Mouse (Mus musculus): Measurements from ENCODE around the gene Heg1. TPM values are rescaled to one million over a fixed set of nuclear protein-coding genes. Genes with fewer than 3 reads are reported as not detected.

The Heg1 gene
- total RNA-seq, 2 experiments from 2014 or later: 21.8 to 26.4 TPM

DNA sequence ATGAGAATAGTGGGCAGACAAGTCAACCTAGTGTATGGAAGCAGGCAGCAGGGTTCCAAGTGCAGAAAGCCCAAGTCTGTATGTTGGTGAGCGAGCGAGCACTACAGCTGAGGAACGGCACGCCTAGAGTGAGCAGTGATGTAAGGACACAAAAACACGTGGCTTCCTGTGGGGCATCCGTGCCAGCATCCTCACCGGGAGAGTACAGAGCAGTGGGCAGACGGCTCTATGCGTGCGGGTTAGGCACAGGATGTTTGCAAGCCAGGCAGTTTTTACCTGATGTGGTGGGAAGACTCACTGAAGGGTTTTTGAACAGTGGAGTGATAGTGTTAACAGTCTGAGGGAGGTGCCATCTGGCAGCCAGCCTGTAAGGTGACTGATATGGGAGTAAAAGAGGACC is 23.9 kb downstream of the Heg1 start:
- no peak for DNase-seq

GRCm38 (mm10) chr16:33708585-33709397 is 24.6 kb downstream of the Heg1 start:
- no peak for DNase-seq

GRCm38 (mm10) chr16:33714271-33714670 is 30.1 kb downstream of the Heg1 start:
- no peak for DNase-seq

DNA sequence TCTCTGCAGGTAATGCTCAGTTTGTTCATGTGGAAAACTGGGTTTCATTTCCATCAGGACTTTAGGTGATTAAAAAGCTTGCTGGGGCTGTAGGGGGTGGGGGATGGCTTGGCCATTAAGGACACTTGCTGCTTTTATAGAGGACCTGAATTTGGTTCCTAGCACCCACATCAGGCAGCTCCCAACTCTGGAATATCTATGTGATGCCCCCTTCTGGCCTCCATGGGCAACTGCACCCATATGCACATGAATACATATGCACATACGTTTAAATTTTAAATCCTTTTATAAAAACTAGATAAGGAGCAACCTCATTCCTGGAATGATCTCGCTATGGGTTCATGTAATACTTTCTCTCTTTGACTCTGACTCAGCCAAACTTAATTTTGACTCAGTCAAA is 39.1 kb downstream of the Heg1 start:
- no peak for DNase-seq

GRCm38 (mm10) chr16:33723983-33724382 is 39.8 kb downstream of the Heg1 start:
- no peak for DNase-seq

DNA sequence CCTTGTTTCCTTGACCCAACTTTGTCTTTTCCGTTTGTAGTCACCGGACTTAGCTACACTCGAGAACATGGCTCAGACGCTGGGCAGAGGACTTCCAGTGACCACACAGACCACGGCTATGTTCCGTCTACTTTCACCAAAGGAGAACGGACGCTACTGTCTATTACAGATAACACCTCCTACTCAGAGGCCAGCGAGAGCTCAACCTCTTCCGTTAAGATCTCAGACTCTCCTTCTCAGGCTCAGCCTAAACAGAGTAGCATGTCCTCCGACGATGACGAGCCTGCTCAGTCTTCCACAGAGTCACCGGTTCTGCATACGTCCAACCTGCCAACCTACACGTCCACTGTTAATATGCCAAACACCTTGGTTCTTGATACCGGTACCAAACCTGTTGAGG is 42.1 kb downstream of the Heg1 start:
- DNase-seq: no peak

- no peak for DNase-seq
These were observed 42.7 kb downstream of the Heg1 start for GRCm38 (mm10) chr16:33726892-33727291.

GRCm38 (mm10) chr16:33728427-33728826 is 44.3 kb downstream of the Heg1 start:
- DNase-seq: no peak

- DNase-seq: no peak
These were observed 47.1 kb downstream of the Heg1 start for GRCm38 (mm10) chr16:33731291-33731690.

DNA sequence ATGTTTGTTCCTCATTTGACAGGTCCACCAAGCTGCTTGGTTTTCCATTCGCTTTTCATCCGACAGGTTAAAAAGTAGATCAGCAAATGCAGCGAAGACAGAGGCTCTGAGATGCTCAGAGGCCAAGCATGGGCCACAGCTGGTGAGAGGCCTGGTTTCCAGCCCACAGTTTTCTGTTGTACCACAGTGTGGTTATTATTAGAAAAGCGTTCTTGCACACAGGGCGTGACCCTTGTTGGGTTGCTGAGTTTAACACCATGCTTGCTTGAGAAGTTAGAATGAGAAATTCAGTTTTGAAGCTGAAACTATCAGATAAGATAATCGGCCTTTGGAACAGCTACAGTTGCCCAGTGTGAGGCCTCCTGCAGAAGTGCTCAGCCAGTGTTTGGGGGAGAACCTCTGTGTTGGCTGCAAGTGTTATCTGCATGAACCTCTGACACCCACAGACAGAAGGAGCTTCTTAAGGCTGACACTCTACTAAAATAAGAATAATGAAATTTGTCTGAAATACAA is 48.1 kb downstream of the Heg1 start:
- no peak for DNase-seq

DNA sequence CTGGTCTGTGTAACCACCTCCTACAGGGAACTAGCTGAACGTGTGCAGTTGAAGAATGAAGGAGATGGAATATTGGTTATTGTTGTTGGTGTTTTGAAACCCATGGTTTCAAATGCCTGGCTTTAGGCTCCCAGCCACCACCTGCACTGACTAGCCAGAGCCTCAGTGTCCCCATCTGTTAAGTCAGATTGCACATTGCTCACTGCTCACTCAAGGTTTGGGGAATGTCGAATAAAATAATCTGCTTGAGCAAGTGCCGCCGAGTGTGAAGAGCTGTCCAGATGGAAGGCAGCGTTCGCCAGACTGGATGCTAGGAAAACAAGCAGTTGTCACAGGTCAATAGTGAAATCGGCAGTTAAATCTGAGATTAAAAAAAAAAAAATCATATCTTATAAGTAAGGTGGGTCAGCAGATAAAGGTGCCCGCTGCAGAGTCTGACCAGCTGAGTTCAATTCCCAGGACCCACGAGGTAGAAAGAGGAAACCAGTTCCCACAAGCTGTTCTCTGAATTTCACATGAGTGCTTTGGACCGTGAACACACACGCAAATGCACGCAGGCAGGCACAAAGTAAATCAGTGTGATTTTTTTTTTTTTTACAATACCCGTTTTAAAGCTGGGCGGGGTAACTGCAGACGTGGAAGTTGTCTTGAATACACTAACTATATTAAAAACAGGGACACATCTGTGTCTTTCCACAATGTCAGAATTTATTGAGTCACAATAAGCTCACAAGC is 48.8 kb downstream of the Heg1 start:
- peak in 1 of 2 experiments; percentile 31 for DNase-seq

- DNase-seq: no peak
These were observed 49.7 kb downstream of the Heg1 start for GRCm38 (mm10) chr16:33733864-33734263.

- DNase-seq: peak; percentile 38 to 45
These were observed 50.4 kb downstream of the Heg1 start for GRCm38 (mm10) chr16:33734545-33734944.

DNA sequence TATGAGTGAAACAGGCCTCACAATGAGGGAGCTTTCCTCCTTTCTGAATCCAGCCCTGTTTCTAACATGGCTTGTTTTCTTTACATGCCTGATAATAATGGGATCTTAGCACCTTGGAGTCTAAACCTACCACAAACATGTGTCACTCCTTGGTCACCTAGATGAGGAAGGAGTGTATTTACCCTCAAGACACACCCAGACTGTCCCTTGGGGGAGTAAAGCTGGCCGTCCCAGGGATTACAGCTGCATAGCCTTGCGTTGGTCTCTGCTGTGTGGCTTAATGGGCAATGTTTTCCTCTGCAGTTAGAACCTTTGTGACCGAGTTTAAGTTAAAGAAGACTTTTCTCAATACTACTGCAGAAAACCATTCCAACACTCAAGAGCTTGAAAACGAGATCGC is 51.1 kb downstream of the Heg1 start:
- no peak for DNase-seq

DNA sequence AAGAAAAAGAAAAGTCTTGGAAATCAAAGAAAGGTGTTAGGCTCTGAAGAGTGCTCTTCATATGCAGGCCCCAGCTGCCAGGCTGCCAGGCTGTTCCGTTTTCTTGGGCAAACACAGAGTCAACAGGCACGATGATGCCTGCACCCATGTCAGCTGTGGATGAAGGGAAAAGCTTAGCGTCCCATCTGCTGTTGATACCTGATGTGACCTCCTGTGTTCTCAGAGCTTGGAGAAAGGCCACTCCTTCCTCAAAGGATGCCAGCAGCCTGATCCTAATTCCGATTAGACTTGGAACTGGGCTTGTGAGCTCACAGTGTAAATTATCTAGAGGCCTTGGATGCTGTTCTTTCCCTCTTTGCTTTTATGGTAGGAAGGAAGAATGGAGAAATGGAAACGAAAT is 51.6 kb downstream of the Heg1 start:
- no peak for DNase-seq

GRCm38 (mm10) chr16:33736746-33737145 is 52.6 kb downstream of the Heg1 start:
- DNase-seq: no peak

- no peak for DNase-seq
These were observed 55.0 kb downstream of the Heg1 start for GRCm38 (mm10) chr16:33738949-33739719.

GRCm38 (mm10) chr16:33739802-33740201 is 55.6 kb downstream of the Heg1 start:
- DNase-seq: peak; percentile 57 to 64

GRCm38 (mm10) chr16:33740416-33740815 is 56.2 kb downstream of the Heg1 start:
- no peak for DNase-seq

GRCm38 (mm10) chr16:33741795-33742194 is 57.6 kb downstream of the Heg1 start:
- DNase-seq: no peak

DNA sequence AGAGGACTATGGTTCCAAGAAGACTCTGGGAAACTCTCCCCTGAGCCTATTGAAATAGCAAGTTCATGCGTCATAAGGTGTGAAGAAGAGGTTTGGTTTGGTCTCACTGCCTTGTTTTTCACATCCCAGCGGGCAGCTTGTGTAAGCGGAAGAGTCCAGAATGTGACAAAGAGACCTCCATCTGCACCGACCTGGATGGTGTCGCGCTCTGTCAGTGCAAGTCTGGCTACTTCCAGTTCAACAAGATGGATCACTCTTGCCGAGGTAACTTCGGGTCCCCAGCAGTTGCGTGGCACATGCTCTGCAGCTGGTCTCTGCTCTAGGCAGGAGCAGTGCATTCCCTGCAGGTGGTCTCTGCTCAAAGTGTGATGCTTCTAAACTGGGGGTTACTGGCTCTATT is 58.1 kb downstream of the Heg1 start:
- no peak for DNase-seq

GRCm38 (mm10) chr16:33744622-33745419 is 60.7 kb downstream of the Heg1 start:
- DNase-seq: peak in 1 of 2 experiments; percentile 47
